Mouse (Mus musculus) ES-Bruce4 (cell line): ENCODE results near the gene Pkp4.

Experiments
- CTCF ChIP-seq: IDR thresholded peaks from one replicate; pipeline ENCODE4 v1.8.1; 2011; ENCODE audit warnings: low read depth, low read length
- EP300 ChIP-seq: IDR thresholded peaks from 2 replicates; pipeline ENCODE4 v1.6.1; 2011; ENCODE audit warnings: low read depth, low read length; ENCODE audit not compliant: insufficient read depth
- POLR2A ChIP-seq: IDR thresholded peaks from one replicate; pipeline ENCODE4 v1.8.1; 2011; ENCODE audit warnings: low read length; ENCODE audit not compliant: insufficient read depth

GRCm38 (mm10) chr2:59183541-59183940, 22.9 kb downstream of the Pkp4 start:
- TF ChIP-seq CTCF: no peak
- TF ChIP-seq POLR2A: no peak
- no peak for TF ChIP-seq EP300
